Mouse (Mus musculus): ENCODE data around the gene Akap13.
"Not testable (repeated sequence)": the region's sequence is repeated elsewhere in the genome, so short reads cannot be mapped to it uniquely, and the experiment has no call there.

Akap13 gene

DNA sequence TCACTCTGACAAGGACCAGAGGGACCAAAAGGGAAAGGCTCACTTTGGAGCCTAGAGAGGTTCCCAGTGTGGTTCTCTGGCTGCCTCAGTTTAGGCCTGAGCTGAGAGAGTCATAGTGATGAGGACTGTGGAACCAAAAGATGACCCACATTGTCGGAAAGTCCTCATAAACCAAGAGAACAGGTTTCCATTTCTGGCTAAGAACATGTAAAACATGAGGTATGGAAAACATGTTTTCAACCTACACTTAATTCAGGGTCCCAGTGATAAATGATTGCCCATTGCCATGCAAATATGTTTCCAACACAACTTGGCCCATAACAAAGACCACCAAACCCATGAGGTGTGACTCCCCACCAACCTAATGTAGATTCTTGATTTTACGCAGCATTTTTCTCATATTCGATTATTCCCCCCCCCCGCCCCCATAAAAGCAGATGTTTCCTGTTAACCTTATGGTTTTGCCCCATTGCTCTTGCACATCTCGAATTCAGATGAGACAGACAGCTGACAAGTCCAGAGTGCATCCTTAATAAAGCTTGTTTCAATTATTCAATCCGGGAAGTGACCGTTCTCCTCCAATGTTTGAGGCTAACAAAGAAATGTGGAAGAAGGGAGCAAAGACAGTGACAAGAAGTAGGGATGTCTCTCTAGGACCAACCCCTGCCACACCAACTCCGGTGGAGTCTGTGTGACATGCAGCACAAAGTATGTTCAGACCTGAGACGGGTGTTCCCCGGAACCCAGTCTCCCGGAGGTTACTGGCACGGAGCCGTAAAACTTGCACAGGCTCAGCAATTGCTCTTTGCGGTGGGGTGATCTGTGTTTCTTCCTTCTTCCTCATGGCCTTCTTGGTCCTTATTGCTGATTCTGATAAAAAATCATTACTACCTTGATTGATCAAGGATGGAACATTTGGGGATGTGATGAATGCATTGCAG is 330.3 kb downstream of the Akap13 start:
- intact Hi-C loops (cut with DNase I) = no loop called here

DNA sequence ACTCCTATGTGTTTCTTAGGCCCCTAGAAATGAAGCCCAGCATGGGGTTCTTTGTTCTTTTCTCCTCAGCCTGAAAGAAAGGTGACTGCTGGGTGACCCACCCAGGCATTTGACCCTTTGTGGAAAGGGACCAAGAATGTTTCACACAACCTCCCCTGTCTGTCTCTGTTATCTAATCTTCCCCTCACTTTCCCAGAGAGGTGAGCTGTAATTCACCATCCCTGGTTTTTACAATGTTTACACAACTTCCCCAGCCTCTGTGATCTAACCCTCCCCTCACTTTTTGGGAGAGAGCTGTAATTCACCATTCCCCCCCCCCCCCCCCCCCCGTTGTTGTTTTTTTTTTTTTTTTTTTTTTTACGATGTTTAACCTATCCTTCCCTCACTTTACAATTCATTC is 331.5 kb downstream of the Akap13 start:
- intact Hi-C loops (cut with DNase I) = no loop called here

DNA sequence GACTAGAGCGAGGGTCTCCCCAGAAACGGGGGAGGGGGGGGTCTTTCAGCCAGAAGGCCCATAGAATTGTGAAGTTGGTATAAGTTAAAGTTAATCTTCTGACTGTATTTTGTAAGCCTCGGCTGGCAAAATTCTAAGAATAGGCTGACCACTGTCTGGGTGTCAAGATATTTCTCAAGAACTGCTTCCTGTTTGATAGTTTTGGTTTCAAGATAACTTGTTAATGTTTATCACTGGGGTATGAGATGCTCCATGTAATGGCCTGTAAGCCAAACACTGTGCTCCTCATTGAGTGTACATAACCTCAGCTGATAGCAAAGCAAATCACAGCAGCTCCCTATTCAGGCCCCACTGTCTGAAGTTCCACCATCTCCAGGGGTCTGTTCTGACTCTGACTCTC is 332.0 kb downstream of the Akap13 start:
- intact Hi-C loops (cut with DNase I) = no loop called here

DNA sequence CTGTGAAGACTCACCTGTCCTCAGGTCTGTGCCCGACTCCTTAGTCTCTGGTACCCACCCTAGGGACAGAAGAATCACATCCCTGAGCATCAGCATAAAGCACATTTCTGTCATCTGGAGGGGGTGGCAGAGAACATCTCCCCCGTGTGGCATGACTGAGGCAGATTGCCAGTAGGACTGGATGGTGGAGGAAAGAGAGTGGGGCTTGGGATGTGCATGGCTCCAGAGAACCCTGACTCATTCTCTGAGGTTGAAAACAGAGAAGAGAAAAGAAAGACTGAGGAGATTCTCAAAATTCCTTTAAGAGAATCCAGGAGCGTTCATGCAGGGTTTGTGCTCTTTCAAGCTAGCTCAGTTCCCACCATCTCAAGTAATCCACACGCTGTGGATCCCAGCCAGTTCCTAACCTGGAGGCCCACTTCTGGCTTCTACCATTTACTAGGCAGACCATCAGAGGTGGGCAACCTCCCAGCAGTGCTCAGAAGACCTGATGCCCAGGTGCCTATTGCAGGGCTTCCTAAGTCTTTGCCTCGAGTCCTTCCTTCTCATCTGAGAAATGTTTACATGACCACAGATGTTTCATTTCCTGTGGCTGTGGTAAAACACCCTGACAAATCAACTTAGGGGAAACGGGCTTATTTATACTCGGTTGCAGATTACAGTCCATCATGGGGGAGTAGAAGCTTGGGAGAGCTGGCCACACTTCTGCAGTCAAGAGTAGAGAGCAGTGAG is 332.9 kb downstream of the Akap13 start:
- intact Hi-C loops (cut with DNase I) = not testable (repeated sequence)

DNA sequence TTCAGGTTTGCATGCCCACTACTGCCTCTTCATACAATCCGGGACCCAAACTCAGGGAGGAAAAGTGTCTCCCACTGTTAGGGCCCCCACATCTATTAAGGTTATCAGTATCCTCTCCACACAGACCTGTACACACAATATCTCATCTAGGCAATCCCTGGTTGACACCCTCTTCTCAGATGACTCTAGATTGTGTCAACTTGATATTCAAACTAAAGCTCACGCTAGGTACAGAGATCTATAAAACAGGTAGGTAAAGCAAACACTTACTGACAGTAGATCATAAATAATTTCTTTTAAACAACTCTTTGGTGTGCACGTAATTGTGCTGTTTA is 333.4 kb downstream of the Akap13 start:
- intact Hi-C loops (cut with DNase I) = not testable (repeated sequence)

DNA sequence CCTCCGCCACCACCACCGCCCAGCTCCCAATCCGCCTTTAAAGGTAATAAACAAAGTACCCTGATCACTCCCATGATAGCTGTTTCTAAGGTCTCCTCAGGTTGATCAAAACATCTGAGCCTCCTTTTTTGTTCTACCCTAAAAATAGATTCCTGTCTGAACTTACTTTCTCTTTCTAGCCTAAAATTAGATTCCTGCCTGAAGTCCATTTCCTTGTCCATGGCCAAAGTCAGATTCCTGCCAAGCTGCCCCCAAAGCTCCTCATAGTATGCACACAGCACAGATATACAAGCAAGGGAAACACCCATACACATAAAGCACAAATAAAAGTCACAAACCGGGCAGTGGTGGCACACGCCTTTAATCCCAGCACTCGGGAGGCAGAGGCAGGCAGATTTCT is 334.4 kb downstream of the Akap13 start:
- intact Hi-C loops (cut with DNase I) = no loop called here

DNA sequence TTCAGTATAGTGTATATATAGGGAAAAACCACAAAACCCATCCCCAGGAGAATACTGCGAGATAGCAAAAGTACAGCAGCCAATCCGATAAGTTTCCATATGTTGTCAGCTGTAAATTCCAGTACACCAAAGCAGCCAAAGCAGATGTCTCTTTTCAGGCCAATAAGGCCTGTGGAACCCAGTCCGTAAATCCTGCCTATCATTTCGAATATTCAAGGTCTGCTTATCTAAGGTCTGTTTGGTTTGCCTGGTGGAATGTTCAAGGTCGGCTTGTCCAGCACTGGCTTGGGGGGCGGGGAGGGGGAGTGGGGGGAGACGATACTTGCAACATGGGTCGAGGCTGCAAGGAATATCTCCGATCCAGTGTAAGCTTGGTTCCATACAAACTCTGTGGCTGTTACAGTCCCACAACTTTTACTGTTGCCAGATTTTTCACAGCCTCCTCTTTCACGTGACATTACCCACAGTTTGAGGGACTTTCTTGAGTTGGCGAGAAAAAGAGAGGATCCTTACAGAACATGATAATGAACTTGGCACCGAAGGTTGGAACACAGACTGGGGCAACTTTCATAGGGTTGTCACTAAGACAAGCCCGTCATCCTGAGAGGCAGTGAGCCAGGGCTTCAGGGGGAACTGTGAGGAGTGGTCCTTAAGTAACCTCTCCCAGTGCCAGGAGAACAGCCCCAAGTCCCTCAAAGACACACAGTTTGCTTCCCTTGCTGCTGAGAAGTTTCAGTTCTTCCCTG is 335.9 kb downstream of the Akap13 start:
- intact Hi-C loops (cut with DNase I) = not testable (repeated sequence)

DNA sequence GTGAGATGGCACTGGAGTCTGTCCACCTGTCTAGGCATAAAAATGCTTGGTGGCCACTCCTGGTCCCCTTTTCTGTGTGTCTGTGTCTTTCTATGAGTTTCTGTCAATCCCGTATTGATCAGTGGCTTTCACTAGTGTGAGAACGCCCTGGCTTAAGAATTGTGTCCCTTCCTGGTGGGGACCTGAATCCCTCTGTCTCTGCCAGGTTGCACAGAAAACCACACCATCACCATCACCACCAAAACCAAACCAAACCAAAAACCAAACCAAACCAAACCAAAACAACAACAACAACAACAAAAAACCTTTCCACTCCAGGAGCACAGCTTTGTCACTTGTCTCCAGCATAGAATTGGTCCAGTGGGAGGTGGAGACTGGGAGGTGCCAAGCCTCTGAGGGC is 337.8 kb downstream of the Akap13 start:
- intact Hi-C loops (cut with DNase I) = no loop called here

DNA sequence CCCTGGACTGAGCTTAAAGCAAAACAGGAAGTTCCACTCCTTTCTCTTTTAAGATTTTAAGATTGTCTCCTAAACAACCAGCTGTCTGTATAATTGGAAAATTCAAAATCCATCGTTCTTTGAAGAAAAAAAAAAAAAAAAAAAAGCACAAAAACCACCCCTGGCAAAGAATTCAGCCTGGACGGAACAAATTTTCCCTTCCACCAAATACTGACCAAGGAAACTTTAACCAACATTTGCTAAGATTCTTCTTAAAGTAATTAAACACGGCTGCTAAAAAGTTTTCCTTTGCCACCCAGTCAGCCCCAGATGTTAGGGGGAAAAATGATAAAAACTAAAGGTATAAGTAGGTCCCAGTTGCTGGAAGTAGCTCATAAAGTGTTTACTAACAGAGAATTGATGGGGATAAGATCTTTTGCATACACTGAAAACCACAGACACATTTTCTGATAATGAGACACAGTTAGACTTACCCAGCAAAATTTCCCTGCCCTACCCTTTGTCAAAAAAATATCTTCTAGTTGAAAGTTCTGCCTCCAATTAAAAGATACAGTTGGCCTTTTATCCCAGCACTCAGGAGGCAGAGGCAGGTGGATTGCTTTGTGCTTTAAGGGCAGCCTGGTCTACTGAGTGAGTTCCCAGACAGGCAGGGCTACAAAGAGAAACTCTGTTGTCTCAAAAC is 338.5 kb downstream of the Akap13 start:
- intact Hi-C loops (cut with DNase I) = no loop called here

DNA sequence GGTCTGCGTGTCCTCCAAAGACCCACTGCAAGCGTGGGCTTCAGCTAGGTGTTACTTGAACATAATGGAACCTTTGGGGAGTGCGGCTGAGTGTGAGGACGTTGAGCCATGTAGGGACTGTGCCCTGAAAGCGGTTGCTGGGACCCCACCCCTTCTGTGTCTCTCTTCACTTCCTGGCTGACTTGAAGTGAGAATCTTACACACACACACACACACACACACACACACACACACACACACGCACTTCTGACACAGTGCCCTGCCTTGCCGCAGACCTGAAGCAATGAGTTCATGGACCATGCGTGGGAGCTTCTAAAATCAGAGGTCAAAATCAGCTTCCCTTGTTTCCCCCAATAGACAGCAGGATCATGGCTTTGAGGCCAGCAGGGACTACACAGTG is 339.8 kb downstream of the Akap13 start:
- intact Hi-C loops (cut with DNase I) = no loop called here

DNA sequence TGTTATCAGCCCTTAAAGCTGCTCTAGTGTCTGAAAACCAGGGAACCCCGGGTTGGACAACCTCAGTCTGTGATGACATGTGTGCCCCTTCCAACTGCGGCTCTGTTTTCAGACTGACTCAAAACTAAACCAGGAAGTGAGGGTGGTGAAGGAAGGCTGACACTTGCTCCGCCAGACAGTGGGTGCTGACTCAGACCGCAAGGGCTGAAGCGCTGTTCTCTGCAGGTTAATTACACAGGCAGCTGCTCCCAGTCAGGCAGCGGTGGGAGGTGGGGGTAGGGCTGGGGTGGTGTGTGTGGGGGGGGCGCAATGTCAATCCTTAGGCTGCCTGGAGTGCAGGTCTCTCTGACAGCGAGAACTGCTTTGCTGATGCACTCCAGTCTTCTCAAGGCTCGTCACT is 341.1 kb downstream of the Akap13 start:
- intact Hi-C loops (cut with DNase I) = no loop called here

DNA sequence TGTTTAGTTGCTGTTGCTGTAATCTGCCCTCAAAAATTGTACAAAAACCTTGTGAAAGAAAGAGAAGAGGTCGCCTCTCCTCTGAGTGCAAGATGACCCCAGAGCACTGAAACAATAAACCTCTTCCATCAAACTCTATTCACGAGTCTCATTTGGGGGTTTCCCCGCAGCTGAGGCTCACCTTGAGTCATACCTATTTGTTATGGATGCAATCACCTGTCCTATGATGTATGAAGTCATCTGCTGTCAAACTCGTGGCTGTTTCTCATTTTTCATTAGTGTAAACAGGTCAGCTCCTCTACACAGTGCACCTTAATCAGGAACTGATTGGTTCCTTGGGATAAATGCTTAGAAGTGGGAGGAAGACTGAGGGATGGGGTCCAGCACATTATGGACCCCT is 345.2 kb downstream of the Akap13 start:
- intact Hi-C loops (cut with DNase I) = no loop called here

DNA sequence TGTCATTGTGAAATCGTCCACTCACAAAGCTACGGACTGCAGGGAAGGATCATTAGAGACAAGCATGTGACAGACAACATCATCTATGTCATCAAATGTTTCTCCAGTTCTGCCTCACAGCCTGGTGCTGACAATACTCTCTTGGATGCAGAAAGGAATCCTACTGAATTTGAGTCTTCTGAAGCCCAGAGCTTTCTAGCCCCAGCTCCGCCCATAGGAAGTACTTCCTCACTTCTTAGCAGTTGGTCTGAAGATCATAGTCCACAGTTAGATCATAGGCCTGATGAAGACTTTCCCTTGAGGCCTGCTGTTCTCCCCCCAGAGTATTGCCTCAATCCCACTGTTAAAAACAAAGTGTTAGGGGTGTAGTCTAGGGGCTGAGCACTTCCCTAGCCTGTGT is 345.7 kb downstream of the Akap13 start:
- intact Hi-C loops (cut with DNase I) = loop anchor here (1.0 kb wide), 1 partner anchor 62 kb away; no protein-coding TSS in a partner anchor

DNA sequence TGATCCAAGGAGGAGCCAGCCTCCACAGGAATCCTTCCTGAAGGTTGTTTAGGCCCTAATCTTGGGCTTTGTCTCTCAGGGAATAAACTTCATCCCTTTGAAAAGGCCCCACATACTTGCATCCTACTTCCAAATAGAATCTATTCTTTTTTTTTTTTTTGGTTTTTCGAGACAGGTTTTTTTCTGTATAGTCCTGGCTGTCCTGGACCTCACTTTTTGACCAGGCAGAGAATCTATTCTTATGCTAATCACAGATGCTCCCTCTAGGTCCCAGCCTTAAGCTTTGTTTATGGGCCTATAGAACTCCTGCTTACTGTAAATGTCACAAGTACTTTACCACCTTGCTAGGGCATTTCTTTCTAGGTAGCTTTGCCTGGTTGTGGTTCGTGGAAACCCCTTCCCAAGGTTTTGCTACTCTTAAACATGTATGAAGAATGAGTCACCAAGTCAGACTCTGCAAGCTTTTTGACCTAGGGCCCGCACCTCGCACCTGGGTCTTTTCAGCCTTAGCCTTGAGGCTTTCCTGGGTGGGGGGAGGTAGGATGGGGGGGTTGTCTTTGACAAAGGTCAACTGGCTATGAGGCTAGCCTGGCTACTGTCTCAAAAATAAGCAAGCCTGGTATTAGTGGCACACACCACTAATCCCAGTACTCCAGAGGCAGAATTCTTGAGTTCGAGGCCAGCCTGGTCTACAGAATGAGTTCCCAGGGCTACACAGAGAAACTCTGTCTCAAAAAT is 346.5 kb downstream of the Akap13 start:
- intact Hi-C loops (cut with DNase I) = loop anchor here (1.0 kb wide), 1 partner anchor 62 kb away; no protein-coding TSS in a partner anchor

DNA sequence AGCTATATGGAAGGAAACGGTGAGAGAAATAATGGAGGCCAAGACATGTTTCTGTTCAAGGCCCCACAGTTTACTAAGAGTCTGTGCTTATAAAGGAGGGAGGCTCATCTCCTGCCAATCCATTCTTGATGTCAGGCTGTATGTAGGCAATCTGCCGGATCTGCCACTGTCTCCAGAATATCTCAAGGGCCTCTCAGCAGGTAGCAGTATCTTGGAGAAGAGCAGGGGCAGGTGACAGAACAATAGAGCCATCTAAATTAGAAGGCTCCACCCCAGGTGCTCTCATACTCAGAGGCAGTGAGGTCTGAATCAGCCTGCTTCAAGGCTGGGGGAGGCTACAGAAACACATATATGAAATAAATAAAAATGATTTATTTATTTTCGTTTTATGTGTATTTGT is 347.6 kb downstream of the Akap13 start:
- intact Hi-C loops (cut with DNase I) = no loop called here

Small RNA genes within 50 kb of the gene (microRNA-seq; reads per million reads assigned to microRNA genes)
- gene Gm23251 = 0 reads per million in 2 experiments
